Mouse (Mus musculus): ENCODE results near the gene Plcb4.
A peak's percentile ranks its signal among the peaks of the same experiment; 100 is the strongest.

Plcb4 gene

DNA sequence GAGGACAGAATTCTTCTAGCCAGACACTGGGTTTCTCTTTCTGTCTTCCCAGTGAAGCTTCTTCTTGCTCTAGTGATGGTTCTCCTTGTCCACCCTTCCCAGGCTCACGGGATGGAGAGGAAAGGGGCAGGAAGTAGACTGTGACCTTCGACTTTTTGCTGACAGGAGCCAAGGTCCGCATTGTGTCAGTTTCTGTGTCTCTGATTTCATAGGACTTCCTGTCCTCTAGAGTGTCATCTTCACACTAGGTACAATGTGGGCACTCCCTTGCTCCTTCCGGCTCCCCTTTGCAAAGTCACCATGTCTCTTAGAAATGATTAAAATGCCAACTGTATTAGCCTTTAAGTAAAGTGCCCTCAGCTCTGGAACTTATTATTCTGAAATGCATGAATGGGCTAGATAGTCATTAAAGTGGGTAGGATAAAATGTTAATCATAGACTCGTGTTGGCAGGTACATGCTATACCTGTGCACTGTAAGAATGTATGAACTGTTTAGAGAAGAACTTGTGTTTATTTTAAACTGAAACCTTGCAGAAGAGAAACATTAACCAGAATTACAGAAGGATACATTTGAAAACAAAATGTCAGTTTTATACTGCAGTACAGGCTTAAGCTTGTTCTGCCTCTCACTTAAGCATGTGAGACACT is 152.8 kb downstream of the Plcb4 start:
- DNase-seq (ENCODE audit: low spot score in 2 of 2): no peak

DNA sequence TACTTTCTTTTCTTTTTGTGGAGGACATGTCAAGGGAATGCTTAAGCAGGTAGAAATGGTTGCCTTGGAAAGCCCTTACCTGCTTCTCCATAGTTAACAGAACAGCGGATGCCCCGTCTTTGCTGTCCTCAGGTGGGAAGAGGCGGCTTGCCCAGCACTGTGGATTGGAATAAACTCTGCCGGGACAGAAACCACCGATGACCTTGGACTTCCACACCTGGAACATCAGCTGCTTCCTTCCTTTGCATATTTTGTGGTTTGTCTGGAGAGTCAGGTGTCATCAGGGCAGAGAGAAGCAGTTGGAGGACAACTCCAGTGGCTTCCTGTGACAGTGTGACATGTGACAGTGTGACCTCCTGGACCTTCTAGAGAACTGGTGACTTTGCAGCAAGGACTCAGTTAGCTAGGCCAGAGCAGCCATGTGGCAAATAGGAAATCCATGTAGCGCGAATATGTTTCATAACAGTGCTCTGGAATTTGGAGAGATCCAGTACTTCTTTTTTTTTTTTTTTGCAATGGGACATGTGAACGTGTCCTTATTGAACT is 154.0 kb downstream of the Plcb4 start:
- no peak for DNase-seq (ENCODE audit: low spot score in 2 of 2)

- DNase-seq (ENCODE audit: low spot score in 2 of 2): no peak
Measured at GRCm38 (mm10) chr2:135820691-135821090, 161.9 kb downstream of the Plcb4 start.

GRCm38 (mm10) chr2:135823690-135824089 is 164.9 kb downstream of the Plcb4 start:
- DNase-seq (ENCODE audit: low spot score in 2 of 2): no peak

- DNase-seq (ENCODE audit: low spot score in 2 of 2): no peak
Measured at GRCm38 (mm10) chr2:135824757-135825156, 165.9 kb downstream of the Plcb4 start.

- DNase-seq (ENCODE audit: low spot score in 2 of 2): no peak
Measured at GRCm38 (mm10) chr2:135825645-135826044, 166.8 kb downstream of the Plcb4 start.

- DNase-seq (ENCODE audit: low spot score in 2 of 2): no peak
Measured at GRCm38 (mm10) chr2:135826616-135827360, 168.0 kb downstream of the Plcb4 start.

- DNase-seq (ENCODE audit: low spot score in 2 of 2): no peak
Measured at GRCm38 (mm10) chr2:135828446-135828845, 169.6 kb downstream of the Plcb4 start.

- DNase-seq (ENCODE audit: low spot score in 2 of 2): no peak
Measured at GRCm38 (mm10) chr2:135833743-135834142, 174.9 kb downstream of the Plcb4 start.

GRCm38 (mm10) chr2:135834435-135834834 is 175.6 kb downstream of the Plcb4 start:
- no peak for DNase-seq (ENCODE audit: low spot score in 2 of 2)

GRCm38 (mm10) chr2:135835911-135836310 is 177.1 kb downstream of the Plcb4 start:
- no peak for DNase-seq (ENCODE audit: low spot score in 2 of 2)

DNA sequence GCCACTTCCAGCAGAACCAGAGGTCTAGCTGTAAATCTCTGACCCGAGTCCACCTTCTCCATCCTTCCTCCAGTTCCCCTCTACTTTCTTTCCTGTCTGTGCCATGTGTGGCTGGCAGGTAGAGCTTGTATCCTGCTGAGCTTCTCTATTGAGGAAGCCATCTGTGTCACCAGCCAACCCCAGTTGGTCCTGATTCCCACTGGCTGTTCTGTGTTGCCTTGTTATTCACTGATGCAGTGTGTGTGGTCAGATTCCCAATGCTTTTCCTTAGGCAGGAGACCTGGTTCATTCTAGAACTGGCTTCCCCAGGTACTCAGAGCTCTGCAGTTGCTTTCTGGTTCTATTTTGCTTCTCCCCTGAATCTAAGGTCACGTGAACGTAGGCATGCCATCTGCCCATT is 177.6 kb downstream of the Plcb4 start:
- no peak for DNase-seq (ENCODE audit: low spot score in 2 of 2)

DNA sequence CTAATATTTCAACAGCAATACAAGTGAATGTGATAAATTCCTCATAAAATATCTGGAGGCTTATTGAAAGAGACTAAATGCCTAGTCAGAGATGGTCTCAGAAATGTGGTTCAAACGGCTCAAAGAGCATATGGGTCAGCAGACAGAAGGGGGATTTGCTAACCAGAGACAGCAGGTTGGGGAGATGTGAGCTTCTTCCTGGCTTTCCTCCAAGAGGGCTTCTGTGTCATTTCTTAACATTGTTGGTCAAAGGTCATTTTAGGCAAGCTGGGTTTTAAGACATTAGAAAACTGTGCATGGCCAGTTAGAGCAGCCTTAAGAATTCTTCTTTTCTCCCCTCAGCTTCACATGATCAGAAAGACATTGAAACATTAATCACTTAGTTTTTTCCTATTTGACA is 178.9 kb downstream of the Plcb4 start:
- no peak for DNase-seq (ENCODE audit: low spot score in 2 of 2)

- DNase-seq (ENCODE audit: low spot score in 2 of 2): no peak
Measured at GRCm38 (mm10) chr2:135838135-135838534, 179.3 kb downstream of the Plcb4 start.

DNA sequence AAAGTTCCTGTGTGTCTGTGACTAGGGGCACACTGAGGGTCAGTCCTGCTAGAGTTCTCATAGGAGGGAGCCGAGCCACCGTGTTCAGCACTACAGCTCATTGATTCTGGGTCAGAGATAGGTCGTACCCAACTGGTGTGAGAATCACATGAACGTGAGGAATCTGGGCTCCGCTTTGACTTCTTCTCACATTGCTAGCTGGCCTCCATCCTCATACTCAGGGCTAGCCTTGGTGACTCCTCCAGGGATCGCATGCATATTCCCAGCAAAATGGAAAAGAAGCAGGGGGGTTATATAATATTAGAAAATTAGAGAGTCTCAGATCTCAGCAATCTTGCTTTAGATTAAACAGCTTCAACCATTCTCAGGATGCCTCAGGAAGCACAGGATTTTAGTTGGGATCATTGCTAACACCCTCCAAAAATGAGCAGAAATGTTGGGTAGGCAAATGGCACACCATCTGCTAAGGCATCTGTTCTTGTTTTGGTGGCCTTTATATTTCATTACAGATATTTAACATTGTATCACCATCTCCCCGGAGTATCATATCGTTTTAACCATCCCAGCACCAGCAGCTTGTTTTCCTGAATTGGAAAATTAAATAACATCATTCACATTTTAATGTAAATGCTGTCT is 180.0 kb downstream of the Plcb4 start:
- DNase-seq (ENCODE audit: low spot score in 2 of 2): peak in 1 of 2 experiments; percentile 56

DNA sequence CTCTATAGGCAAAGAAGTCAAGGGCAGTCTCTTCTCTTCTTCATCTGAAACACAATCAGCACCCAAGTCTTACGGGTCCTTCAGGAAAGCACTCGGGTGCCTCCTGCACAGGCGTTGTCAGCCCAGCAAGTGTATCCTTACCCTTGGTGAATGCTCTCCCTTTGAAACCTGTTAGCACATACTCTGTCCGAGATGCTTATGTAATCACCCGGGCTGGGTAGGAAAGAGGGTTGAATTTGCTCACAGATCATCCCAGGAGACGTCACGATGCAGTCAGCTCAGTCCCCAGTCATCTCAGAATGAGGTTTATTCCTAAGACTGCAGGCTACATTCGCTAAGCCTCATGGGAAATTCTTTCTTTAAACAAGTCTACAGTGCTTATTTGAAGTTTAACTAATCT is 184.9 kb downstream of the Plcb4 start:
- no peak for DNase-seq (ENCODE audit: low spot score in 2 of 2)

DNA sequence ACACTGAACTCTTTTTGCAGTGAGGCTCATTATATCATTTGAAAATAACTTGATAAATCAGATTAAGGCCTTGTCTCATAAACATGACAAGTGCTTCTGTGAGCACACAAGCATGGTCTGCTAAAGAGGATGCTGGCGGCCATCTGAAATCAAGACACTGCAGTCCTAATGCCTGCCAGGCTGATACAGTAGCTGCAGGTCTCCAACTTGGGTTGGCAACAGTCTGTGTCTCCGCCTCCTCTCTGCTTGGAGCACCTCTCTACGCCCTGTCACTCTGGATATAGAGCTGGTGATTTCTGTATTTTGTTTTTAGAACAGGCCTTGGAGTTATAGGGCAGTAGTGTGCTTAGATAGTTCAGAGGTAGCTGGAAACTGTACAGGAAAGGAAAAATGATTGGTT is 188.1 kb downstream of the Plcb4 start:
- no peak for DNase-seq (ENCODE audit: low spot score in 2 of 2)

DNA sequence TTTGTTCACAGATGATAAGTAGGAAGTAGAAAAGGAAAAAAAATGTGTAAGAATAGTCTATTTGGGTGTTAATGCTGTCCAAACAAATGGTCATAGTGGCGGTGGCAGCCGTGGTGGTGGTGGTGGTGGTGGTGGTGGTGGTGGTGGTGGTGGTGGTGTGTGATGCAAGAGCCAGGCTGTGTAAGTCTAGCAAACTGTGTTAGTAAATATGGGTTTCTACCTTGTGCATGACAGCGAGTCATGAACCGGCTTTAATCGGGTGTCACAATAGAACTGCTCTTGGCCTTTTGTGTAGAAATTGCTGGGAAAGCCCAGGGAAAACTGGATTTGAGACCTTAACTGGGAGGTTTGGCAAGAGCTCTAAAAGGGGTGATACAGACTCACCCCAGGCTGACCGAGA is 188.9 kb downstream of the Plcb4 start:
- DNase-seq (ENCODE audit: low spot score in 2 of 2): no peak

GRCm38 (mm10) chr2:135848169-135848568 is 189.4 kb downstream of the Plcb4 start:
- no peak for DNase-seq (ENCODE audit: low spot score in 2 of 2)

GRCm38 (mm10) chr2:135851964-135852363 is 193.2 kb downstream of the Plcb4 start:
- DNase-seq (ENCODE audit: low spot score in 2 of 2): no peak

DNA sequence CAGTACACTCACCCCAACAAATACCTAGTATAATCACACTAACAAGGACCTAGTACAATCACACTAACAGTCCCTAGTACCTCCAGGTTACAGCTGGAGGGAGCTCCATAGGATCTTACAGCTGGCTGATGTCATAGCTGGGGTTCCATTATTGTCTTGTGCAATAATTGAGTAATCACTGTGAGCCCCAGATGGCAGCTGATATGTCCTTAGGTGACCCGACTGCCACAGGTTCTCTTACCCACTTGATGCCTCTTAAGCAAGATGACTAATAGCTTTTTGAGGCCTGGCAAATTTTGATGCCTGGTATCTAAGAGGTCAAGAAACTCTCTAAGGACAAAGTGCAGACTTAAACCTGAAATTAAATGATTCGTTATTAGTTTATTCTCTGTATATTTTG is 194.3 kb downstream of the Plcb4 start:
- no peak for DNase-seq (ENCODE audit: low spot score in 2 of 2)

DNA sequence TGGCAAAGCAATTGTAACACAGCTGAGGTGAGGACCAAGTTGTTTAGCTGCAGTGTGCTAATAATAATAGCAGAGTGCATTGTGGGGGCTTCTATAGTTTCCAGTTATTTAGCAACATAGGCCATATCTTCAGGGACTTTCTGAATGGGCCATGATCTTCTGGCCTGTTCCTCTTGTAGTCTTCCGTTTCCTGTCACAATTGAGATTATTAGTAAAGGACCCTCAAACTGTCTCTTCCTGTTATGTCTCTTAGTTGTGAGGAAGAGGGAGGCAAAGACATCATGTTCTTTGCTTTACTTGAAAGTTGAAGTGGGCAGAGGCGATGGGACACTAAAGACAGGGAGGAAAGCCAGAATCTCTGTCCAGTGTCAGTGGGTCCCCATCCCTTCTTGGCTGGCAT is 195.2 kb downstream of the Plcb4 start:
- DNase-seq (ENCODE audit: low spot score in 2 of 2): no peak

Data from left cerebral cortex, adult 9 months (tissue).